Mouse (Mus musculus): ENCODE data around the gene Cdk9.

DNA sequence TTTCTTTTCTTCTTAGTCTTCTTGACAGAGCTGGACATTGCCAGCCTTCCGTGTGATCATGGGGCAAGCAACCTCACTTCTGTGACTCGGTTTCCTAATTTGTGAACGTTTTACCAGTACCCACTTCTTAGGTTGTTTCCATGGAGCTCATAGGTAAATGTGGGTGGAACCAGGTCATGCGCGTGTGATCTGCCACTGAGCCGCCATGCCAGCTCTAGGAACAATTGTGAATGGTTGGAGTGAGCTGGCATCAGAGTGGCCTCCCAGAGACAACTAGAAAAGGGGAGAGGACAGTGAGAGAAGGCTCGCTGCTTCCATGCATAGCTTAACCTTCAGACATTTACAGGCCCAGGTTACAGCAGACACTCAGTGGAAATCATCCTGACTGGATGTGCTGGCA is 44.7 kb downstream of the Cdk9 start:
- TF ChIP-seq CTCF (IDR thresholded peaks at IDR 0.05; ENCODE audit: control insufficient read depth, insufficient read depth, insufficient read length): no peak
- no peak for TF ChIP-seq MYOD1 (IDR thresholded peaks at IDR 0.05; ENCODE audit: control insufficient read depth, insufficient read length, low read depth)
